Mouse (Mus musculus): ENCODE measurements around the gene Ank.

The Ank gene

DNA sequence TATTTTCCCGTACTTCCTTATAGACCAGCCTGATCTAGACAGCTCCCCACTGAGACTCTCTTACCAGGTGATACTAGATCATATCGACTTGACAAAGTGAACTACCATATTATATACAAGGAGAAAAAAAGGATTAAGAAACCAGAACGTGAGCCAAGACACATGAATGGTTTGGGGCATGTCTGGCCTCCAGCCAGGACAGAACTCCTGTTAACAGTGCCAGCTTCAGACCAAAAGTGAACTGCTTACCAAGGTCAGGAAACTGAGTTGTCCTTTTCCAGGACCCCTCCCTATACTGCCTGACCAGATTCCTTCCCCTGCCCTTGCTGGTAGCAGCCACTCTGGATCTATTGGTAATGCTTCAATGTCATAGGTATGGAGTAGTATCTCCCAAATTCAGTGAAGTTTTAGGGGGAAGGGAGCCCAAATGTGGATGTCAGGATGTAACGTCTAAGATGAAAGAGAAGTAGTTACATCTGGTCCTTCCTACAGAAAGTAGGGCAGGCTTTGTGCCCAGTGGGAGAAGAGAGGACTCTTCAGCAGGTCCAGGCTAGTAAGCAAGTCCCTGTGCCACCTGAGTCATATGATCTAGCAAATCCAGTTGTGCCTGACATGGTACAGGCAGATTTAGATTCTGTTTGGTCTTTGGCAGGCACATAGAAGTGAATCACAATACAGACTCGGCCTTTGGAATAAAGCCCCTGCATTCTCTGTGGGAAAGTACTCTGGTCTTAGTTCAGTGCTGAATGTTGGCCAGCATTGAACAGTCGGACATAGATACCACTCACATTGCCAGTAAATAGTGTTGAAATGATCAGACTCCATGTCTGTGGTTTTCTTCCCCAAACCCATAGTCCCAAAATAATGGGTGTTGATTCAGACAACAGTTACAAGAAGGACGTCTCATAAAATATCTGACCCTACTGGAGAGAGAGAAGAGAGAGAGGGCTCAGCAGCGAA lies 167.7 kb downstream of the Ank start:
- DNase-seq (ENCODE audit: low read depth, low spot score), result no peak

DNA sequence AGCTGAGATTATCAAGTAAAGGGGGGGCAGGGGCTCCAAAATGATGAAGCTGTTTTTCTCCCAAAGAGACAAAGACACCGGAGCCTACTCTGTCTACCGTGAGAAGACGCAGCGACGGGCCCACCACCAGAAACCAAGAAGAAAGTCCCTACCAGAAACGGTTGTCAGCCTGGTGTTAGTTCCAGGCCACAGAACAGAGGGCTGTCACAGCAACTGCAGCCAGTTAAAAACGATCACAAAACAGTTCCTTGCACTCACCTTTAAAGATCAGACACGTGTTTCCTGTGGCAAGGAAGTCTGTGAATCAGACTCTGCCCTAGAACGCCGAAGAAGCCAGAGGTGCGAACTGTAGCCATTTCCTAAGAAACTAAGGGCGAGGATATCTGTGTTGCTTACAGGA lies 174.7 kb downstream of the Ank start:
- DNase-seq (ENCODE audit: low read depth, low spot score), result no peak

DNA sequence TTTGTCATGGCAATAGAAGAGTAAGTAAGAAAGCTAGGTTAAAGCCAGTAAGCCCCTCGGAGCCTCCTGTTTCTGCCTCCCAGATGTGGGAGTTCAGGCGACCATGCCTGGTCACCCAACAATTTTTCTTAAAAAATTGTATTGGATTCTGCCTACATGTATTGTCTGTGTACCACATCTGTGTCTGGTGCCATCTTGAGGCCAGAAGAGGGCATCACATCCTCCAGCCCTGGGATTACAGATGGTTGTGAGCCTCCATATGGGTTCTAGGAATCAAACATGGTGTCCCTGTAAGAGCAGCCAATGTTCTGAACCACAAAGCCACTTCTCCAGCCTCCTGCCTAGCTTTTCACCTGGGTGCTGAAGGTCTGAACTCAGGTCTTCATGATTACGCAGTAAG lies 176.4 kb downstream of the Ank start:
- DNase-seq (ENCODE audit: low read depth, low spot score), result peak; percentile 74

Measured in 3T3-L1 (cell line).